Mouse (Mus musculus) liver, adult 2 months (tissue): ENCODE results near the gene Tanc1. TPM values are rescaled to one million over a fixed set of nuclear protein-coding genes. Genes with fewer than 3 reads are reported as not detected.
A peak's percentile ranks its signal among the peaks of the same experiment; 100 is the strongest.

Experiments
- DNase-seq: peaks from one replicate; pipeline ENCODE4 v3.0.0-alpha.2; 2011; ENCODE audit warnings: low read depth, low spot score; ENCODE audit errors: extremely low read depth
- H3K27ac ChIP-seq: fragments of 200-500 bp; replicated peaks from 2 replicates; pipeline ENCODE4 v1.5.1; 2012; ENCODE audit warnings: low read depth, mild to moderate bottlenecking, control low read depth, inconsistent platforms, low read length; ENCODE audit not compliant: insufficient read depth
- H3K27me3 ChIP-seq: fragments of 200-500 bp; 2 replicates; pipeline ENCODE4 v1.6.1; 2012; ENCODE audit warnings: mild to moderate bottlenecking, moderate library complexity, low read length, inconsistent platforms; ENCODE audit not compliant: control insufficient read depth, insufficient read depth
- H3K36me3 ChIP-seq: fragments of 200-500 bp; 2 replicates; pipeline ENCODE4 v1.6.1; 2012; ENCODE audit warnings: low read length, inconsistent platforms; ENCODE audit not compliant: control insufficient read depth, insufficient read depth
- H3K4me1 ChIP-seq: fragments of 200-500 bp; 2 replicates; pipeline ENCODE4 v1.6.1; 2011; ENCODE audit warnings: low read length; ENCODE audit not compliant: control insufficient read depth, insufficient read depth
- H3K4me3 ChIP-seq: fragments of 200-500 bp; 2 replicates; pipeline ENCODE4 v1.5.1; 2011; ENCODE audit warnings: low read depth, mild to moderate bottlenecking, control low read depth, low read length, moderate library complexity; ENCODE audit not compliant: insufficient read depth
- H3K79me2 ChIP-seq: fragments of 200-500 bp; 2 replicates; pipeline ENCODE4 v1.6.1; 2012; ENCODE audit warnings: inconsistent platforms, mild to moderate bottlenecking, low read length, moderate library complexity; ENCODE audit not compliant: control insufficient read depth, insufficient read depth
- H3K9ac ChIP-seq: fragments of 200-500 bp; 2 replicates; pipeline ENCODE4 v1.6.1; 2012; ENCODE audit warnings: low read depth, mild to moderate bottlenecking, control low read depth, inconsistent platforms, low read length
- CTCF ChIP-seq: fragments of 200-500 bp; IDR thresholded peaks from 2 replicates; pipeline ENCODE4 v1.5.1; 2011; ENCODE audit warnings: low read depth, low read length, control low read depth
- POLR2A ChIP-seq: fragments of 200-500 bp; IDR thresholded peaks from 2 replicates; pipeline ENCODE4 v1.6.1; 2011; ENCODE audit warnings: low read length, control low read depth; ENCODE audit not compliant: insufficient read depth; ENCODE audit errors: extremely low read depth
- WGBS: fragments of 180-500 bp; shearing (Covaris S2); methylation state at CpG from one replicate; pipeline ENCODE4 v1.1.7; 2018; 5-methylcytosine and 5-hydroxymethylcytosine counted together
- polyA plus RNA-seq: library from polyadenylated mRNA; depleted of rRNA; stranded (reverse); fragments of >200 nt; gene quantifications from 2 replicates; pipeline ENCODE4 v1.2.3, GENCODE M21; 2012
- total RNA-seq: library from RNA; depleted of rRNA; stranded (reverse); fragments of >200 nt; gene quantifications from 2 replicates; pipeline ENCODE4 v1.2.3, GENCODE M21; 2014

Tanc1 gene
- total and polyA plus RNA-seq, 2 experiments: 2.7 to 5.0 TPM

DNA sequence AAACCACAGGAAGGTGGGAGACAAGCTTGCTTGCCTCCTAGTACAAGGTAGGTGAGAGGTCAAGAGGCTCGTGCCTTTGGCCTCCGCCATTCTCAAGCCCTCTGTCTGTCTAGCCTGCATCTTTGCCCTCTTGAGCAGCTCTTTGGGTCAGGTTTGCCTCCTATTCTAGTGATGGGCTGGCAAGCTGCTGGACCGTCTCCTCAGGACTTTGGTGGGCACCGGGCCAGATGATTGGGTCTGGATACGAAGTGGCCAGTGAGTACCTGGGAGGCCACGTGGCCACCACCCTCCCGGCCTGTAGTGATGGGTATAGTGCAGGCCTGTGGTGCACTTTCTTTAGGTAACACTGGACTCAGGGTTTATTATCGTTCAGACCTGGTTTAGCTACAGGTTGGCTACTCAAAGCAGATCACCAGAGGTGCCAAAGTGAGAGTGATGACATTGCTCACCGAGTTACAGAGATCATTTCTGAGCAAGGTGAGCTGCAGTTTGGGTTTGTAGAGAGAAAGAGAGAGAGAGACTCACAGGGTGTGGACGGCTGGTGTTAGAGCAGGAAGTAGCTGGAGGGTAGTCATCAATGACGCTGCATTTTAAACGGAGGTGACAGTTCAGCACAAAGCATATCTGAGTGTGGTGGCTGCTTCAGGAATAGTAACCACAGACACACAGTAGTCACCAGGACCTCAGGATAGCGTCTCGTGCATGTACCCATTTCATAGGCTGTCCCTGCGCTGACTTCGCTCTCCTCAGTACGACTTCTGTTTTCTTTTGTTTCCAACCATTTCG lies 188.8 kb downstream of the Tanc1 start:
- Histone ChIP-seq H3K9ac (no peak overlapping the region), H3K36me3 (peaks cover 5% of the 10 kb centered on the region; the same call in 1 of the 2 replicates), H3K4me3 (no peak overlapping the region), H3K79me2 (no peaks in the 10 kb centered on the region), H3K27ac (no peak overlapping the region), H3K4me1 (no peaks in the 10 kb centered on the region; the same call in 1 of the 2 replicates), H3K27me3 (no peaks in the 10 kb centered on the region)
- 91% methylated on average over 18 of the region's 18 CpGs for WGBS
- no peak for DNase-seq
- TF ChIP-seq POLR2A (no peak), CTCF (no peak)

DNA sequence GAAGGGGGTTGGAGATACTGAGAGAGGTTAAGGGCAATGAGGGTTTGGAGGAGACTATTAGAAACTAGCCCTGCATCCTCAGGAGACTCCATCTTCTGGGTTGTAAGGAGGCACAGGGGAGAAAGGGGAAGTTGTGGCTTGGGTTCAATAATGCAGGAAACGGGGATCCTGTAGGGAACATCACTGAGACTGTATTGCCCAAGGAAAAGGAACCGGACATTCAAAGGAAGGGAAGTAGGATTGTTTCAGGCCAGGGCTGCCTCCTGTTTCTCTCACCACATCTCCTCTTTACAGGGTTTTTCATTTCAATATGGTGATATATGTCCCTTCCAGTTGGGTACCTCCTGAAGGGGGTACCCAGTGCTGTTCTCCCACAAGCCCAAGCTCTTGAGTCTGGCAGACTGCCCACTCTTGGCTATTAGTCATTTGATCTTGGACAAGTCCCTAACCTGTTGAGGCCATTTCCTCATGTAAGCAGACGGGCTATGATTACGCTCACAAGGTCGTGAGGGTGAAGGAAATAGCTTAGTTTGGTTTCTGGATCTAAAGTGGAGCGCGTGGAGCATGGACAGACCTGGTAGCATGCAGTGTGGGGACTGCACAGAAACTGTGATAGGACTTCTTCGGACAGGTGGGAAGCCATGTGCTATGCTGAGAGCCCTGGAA lies 191.0 kb downstream of the Tanc1 start:
- Histone ChIP-seq H3K9ac (no peak overlapping the region), H3K79me2 (no peaks in the 10 kb centered on the region), H3K27ac (no peak overlapping the region), H3K36me3 (peaks cover 7% of the 10 kb centered on the region; the same call in 1 of the 2 replicates), H3K4me1 (no peaks in the 10 kb centered on the region; the same call in 1 of the 2 replicates), H3K4me3 (no peak overlapping the region), H3K27me3 (no peaks in the 10 kb centered on the region)
- DNase-seq: peak; percentile 11
- 80% methylated on average over 8 of the region's 8 CpGs for WGBS
- TF ChIP-seq POLR2A: no peak
- no peak for TF ChIP-seq CTCF

- 88% methylated on average over 2 of the region's 2 CpGs for WGBS
- H3K27ac ChIP-seq: no peak overlapping the region
- TF ChIP-seq CTCF: no peak
- no peak for TF ChIP-seq POLR2A
- H3K36me3 ChIP-seq: peaks cover 5% of the 10 kb centered on the region; the same call in 1 of the 2 replicates
- no peak overlapping the region for H3K9ac ChIP-seq
- no peaks in the 10 kb centered on the region for H3K79me2 ChIP-seq
- no peak for DNase-seq
- H3K4me1 ChIP-seq: no peaks in the 10 kb centered on the region
- H3K27me3 ChIP-seq: no peaks in the 10 kb centered on the region
- no peak overlapping the region for H3K4me3 ChIP-seq
Measured at GRCm38 (mm10) chr2:59805595-59805994, 193.8 kb downstream of the Tanc1 start.

- H3K9ac ChIP-seq: no peak overlapping the region
- H3K27ac ChIP-seq: no peak overlapping the region
- WGBS: 94% methylated on average over 6 of the region's 6 CpGs
- H3K79me2 ChIP-seq: no peaks in the 10 kb centered on the region
- H3K36me3 ChIP-seq: peaks cover 5% of the 10 kb centered on the region; the same call in 1 of the 2 replicates
- H3K27me3 ChIP-seq: no peaks in the 10 kb centered on the region
- TF ChIP-seq POLR2A (no peak), CTCF (no peak)
- no peak overlapping the region for H3K4me3 ChIP-seq
- no peak for DNase-seq
- no peaks in the 10 kb centered on the region for H3K4me1 ChIP-seq
Measured at GRCm38 (mm10) chr2:59806038-59806437, 194.2 kb downstream of the Tanc1 start.

- TF ChIP-seq CTCF: no peak
- no peak for TF ChIP-seq POLR2A
- Histone ChIP-seq H3K36me3 (peaks cover 2% of the 10 kb centered on the region; the same call in 1 of the 2 replicates), H3K27me3 (no peaks in the 10 kb centered on the region), H3K4me3 (no peak overlapping the region), H3K9ac (no peak overlapping the region), H3K4me1 (no peaks in the 10 kb centered on the region), H3K79me2 (no peaks in the 10 kb centered on the region), H3K27ac (no peak overlapping the region)
- 91% methylated on average over 4 of the region's 4 CpGs for WGBS
- DNase-seq: no peak
Measured at GRCm38 (mm10) chr2:59808608-59809007, 196.8 kb downstream of the Tanc1 start.

DNA sequence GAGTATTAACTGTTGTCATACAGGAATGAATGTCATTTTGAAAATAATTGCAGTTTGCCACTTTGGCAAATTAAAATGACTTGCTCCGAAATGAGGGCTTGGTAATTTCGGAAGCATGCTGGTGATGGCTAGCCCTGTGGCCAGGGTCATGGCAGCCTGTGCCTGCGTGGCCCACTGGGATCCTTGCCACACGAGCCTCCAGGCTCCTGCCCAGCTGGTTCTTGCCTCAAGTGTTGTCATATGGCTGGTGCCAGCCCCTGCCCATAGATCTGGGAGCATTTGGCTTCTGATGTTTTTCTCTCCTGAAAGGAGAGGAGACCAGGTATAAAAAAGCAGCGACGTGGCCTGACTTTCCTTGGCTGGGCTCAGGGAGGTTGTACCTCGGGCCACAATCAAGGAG lies 198.2 kb downstream of the Tanc1 start:
- no peak for DNase-seq
- Histone ChIP-seq H3K36me3 (peaks cover 2% of the 10 kb centered on the region; the same call in 1 of the 2 replicates), H3K9ac (no peak overlapping the region), H3K79me2 (no peaks in the 10 kb centered on the region), H3K4me3 (no peak overlapping the region), H3K27ac (no peak overlapping the region), H3K4me1 (no peaks in the 10 kb centered on the region), H3K27me3 (no peaks in the 10 kb centered on the region)
- WGBS: 95% methylated on average over 7 of the region's 7 CpGs
- no peak for TF ChIP-seq CTCF
- no peak for TF ChIP-seq POLR2A
